Mouse (Mus musculus) neural tube, embryonic 13.5 days (tissue): ENCODE data around the gene Mettl16. TPM values are rescaled to one million over a fixed set of nuclear protein-coding genes. Genes with fewer than 3 reads are reported as not detected.

Experiments
- ATAC-seq: fragments of 200-750 bp; cut with Nextera tagmentation; 2 replicates; pipeline ENCODE4 v1.8.0; 2017; ENCODE audit warnings: low read depth, mild to moderate bottlenecking, moderate TSS enrichment, moderate library complexity
- H3K27ac ChIP-seq: fragments of 300-500 bp; sonication (generic); replicated peaks from 2 replicates; pipeline ENCODE4 v1.5.1; 2015; ENCODE audit warnings: moderate library complexity, mild to moderate bottlenecking, inconsistent platforms
- H3K27me3 ChIP-seq: fragments of 300-500 bp; sonication (generic); 2 replicates; pipeline ENCODE4 v1.6.1; 2015; ENCODE audit warnings: mild to moderate bottlenecking, inconsistent platforms
- H3K36me3 ChIP-seq: fragments of 300-500 bp; sonication (generic); 2 replicates; pipeline ENCODE4 v1.6.1; 2015; ENCODE audit warnings: mild to moderate bottlenecking, inconsistent platforms
- H3K4me1 ChIP-seq: fragments of 300-500 bp; sonication (generic); replicated peaks from 2 replicates; pipeline ENCODE4 v1.6.1; 2015; ENCODE audit warnings: inconsistent platforms
- H3K4me2 ChIP-seq: fragments of 300-500 bp; sonication (generic); 2 replicates; pipeline ENCODE4 v1.6.1; 2015; ENCODE audit warnings: inconsistent platforms, mild to moderate bottlenecking, moderate library complexity
- H3K4me3 ChIP-seq: fragments of 300-500 bp; sonication (generic); 2 replicates; pipeline ENCODE4 v1.5.1; 2015; ENCODE audit warnings: mild to moderate bottlenecking, inconsistent platforms
- H3K9ac ChIP-seq: fragments of 300-500 bp; sonication (generic); 2 replicates; pipeline ENCODE4 v1.6.1; 2015; ENCODE audit warnings: moderate library complexity, mild to moderate bottlenecking, inconsistent platforms
- H3K9me3 ChIP-seq: fragments of 300-500 bp; sonication (generic); 2 replicates; pipeline ENCODE4 v1.6.1; 2016; ENCODE audit warnings: inconsistent platforms
- WGBS: fragments of 180-500 bp; shearing (Covaris S2); methylation state at CpG from one replicate; pipeline ENCODE4 v1.1.7; 2015; 5-methylcytosine and 5-hydroxymethylcytosine counted together
- polyA plus RNA-seq: library from polyadenylated mRNA; unstranded; fragments of >200 nt; fragmentation: Nextera tagmentation; extraction: Ambion mirVana; gene quantifications from 2 replicates; pipeline ENCODE4 v1.2.1, GENCODE M21; 2015

Mettl16 gene
- polyA plus RNA-seq, 1 experiment from 2014 or later: 40.2 TPM

DNA sequence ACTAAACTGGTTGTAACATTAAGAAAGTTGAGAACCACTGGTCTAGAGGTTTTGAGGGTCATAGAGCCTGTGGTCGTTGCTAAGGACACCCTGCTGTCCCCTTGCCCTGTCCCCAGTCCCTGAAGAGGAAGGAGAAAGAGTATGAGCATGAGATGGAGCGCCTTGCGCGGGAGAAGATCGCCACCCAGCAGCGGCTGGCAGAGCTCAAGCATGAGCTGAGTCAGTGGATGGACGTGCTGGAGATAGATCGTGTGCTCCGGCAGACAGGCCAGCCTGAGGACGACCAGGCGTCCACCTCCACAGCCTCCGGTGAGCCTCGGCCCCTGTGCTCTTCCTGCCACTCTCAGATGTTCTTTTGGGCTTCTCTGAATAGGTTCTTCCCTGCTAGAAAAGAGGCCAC, 71.4 kb downstream of the Mettl16 start:
- Histone ChIP-seq H3K27ac (no peak overlapping the region), H3K4me1 (peaks cover 21% of the 10 kb centered on the region), H3K36me3 (peaks cover 47% of the 10 kb centered on the region), H3K9me3 (no peaks in the 10 kb centered on the region), H3K9ac (no peak overlapping the region), H3K4me3 (no peak overlapping the region), H3K4me2 (no peak overlapping the region), H3K27me3 (no peaks in the 10 kb centered on the region)
- no peak for ATAC-seq
- WGBS: 87% methylated on average over 13 of the region's 13 CpGs

DNA sequence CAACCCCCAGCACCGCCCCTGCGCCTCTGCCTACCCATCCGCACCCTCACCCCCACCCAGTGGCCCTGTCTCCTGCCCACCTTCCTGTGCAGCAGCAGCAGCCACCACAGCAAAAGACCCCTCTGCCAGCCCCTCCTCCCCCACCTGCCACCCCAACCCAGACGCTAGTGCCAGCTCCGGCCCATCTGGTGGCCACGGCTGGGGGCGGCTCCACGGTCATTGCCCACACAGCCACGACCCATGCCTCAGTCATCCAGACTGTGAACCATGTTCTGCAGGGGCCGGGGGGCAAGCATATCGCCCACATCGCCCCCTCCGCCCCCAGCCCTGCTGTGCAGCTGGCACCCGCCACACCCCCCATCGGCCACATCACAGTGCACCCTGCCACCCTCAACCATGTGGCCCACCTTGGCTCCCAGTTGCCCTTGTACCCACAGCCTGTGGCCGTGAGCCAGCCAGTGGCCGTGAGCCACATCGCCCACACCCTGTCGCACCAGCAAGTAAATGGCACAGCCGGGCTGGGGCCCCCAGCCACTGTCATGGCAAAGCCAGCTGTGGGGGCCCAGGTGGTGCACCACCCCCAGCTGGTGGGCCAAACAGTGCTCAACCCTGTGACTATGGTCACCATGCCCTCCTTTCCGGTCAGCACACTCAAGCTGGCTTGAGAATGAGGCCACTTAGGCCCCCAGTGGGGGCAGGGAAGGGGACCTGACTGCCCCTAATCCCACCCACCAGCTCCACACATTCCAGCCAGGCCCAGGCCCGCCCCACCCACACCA, 72.2 kb downstream of the Mettl16 start:
- no peak overlapping the region for H3K9ac ChIP-seq
- no peak overlapping the region for H3K27ac ChIP-seq
- peaks cover 47% of the 10 kb centered on the region for H3K36me3 ChIP-seq
- WGBS: 89% methylated on average over 22 of the region's 22 CpGs
- no peaks in the 10 kb centered on the region for H3K27me3 ChIP-seq
- no peaks in the 10 kb centered on the region for H3K9me3 ChIP-seq
- no peak overlapping the region for H3K4me3 ChIP-seq
- peaks cover 13% of the 10 kb centered on the region for H3K4me1 ChIP-seq
- H3K4me2 ChIP-seq: no peak overlapping the region
- ATAC-seq: no peak

DNA sequence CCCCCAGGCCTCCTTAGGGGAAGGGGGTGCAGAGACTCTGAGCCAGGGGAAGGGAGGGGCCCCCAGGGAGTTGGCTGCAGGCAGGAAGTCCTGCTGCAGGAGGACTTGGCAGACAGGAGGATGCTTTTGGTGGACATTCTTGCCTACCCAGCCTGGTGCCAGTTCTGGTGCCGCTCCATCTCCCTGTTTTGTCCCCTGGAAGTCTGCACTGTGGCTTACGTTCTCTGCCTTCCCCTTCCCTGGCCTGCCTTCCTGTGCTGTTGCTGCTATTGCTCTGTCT, 72.7 kb downstream of the Mettl16 start:
- H3K4me2 ChIP-seq: no peak overlapping the region
- H3K4me1 ChIP-seq: peaks cover 14% of the 10 kb centered on the region
- H3K9me3 ChIP-seq: no peaks in the 10 kb centered on the region
- WGBS: 94% methylated on average over 2 of the region's 2 CpGs
- ATAC-seq: no peak
- no peak overlapping the region for H3K4me3 ChIP-seq
- no peak overlapping the region for H3K9ac ChIP-seq
- no peaks in the 10 kb centered on the region for H3K27me3 ChIP-seq
- peaks cover 47% of the 10 kb centered on the region for H3K36me3 ChIP-seq
- no peak overlapping the region for H3K27ac ChIP-seq

DNA sequence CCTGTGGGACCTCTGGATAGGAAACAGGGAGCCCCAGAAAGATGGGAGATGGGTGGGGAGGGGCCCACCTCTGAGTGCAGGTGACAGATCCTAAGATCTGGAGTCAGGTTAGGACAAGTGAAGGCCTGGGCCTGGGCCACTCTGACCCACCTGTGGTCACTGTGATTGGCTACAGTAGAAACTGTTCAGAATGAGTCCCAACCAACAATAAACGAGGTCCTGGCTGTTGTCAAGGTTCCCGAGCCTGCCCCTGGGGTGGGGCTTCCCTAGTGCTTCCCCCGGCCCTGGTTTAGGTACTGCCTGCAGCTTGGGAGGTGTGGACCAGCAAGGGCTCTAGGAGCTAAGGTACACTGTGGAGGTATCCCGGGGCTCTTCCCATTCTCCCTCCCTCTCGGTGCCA, 73.1 kb downstream of the Mettl16 start:
- ATAC-seq: no peak
- Histone ChIP-seq H3K4me2 (no peak overlapping the region), H3K27ac (no peak overlapping the region), H3K4me3 (no peak overlapping the region), H3K4me1 (peaks cover 10% of the 10 kb centered on the region), H3K36me3 (peaks cover 47% of the 10 kb centered on the region), H3K27me3 (no peaks in the 10 kb centered on the region), H3K9ac (no peak overlapping the region), H3K9me3 (no peaks in the 10 kb centered on the region)
- WGBS: 67% methylated on average over 5 of the region's 5 CpGs

DNA sequence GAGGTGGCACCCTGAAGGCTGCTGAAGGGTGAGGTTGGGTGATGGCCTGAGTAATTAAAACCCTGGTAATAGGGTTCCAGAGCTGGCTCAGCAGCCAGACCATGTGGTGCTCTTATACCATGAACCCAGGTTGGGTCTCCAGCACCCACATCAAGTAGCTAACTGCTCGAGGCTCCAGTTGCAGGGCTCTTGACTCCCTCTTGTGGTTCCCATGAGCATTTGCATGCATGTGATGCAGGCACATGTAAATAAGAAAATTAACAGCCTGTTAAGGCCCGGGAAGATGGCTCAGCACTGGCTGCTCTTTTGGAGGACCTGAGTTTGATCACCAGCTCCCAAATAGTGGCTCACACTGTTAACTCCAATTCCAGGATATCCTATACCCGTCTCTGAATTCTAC, 75.2 kb downstream of the Mettl16 start:
- peaks cover 60% of the 10 kb centered on the region for H3K36me3 ChIP-seq
- peaks cover 4% of the 10 kb centered on the region for H3K4me1 ChIP-seq
- H3K9ac ChIP-seq: no peak overlapping the region
- no peak overlapping the region for H3K4me2 ChIP-seq
- no peak for ATAC-seq
- H3K4me3 ChIP-seq: no peak overlapping the region
- H3K27me3 ChIP-seq: no peaks in the 10 kb centered on the region
- H3K9me3 ChIP-seq: no peaks in the 10 kb centered on the region
- no peak overlapping the region for H3K27ac ChIP-seq
- WGBS: 70% methylated on average over 3 of the region's 3 CpGs

DNA sequence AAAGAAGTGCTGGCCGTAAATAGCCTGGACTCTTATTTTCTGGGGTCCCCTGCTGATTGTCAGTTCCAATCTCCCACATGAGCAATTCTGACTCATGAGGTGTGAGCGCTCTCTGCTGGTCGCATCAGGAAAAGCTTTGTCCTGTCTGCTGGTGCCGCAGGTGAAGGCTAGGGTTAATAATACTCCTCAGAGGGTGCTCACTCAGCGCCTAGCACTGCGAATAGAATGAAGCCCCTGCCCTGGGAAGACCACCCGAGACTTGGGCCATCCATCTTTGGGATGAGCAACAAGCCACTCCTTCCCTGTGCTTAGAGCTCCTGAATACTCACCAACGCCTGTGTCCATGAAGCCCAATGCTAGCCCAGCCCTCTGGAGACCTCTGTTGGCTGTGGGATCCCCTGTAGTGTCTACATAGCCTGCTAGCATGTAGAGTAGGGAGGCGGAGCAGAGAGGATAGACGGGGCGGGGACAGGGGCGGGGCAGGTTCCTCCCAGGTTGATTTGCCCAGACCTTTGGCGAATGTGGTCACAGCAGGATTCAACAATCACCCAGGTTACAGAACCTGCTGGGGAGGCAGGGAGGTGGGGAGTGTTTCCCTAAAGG, 77.4 kb downstream of the Mettl16 start:
- H3K4me1 ChIP-seq: peaks cover 4% of the 10 kb centered on the region
- 4% methylated on average over 13 of the region's 13 CpGs for WGBS
- no peak overlapping the region for H3K9ac ChIP-seq
- H3K9me3 ChIP-seq: no peaks in the 10 kb centered on the region
- H3K27me3 ChIP-seq: no peaks in the 10 kb centered on the region
- H3K4me3 ChIP-seq: no peak overlapping the region
- peak; percentile 42; the same call in 1 of the 2 replicates for ATAC-seq
- peaks cover 61% of the 10 kb centered on the region for H3K36me3 ChIP-seq
- H3K27ac ChIP-seq: no peak overlapping the region
- H3K4me2 ChIP-seq: no peak overlapping the region

DNA sequence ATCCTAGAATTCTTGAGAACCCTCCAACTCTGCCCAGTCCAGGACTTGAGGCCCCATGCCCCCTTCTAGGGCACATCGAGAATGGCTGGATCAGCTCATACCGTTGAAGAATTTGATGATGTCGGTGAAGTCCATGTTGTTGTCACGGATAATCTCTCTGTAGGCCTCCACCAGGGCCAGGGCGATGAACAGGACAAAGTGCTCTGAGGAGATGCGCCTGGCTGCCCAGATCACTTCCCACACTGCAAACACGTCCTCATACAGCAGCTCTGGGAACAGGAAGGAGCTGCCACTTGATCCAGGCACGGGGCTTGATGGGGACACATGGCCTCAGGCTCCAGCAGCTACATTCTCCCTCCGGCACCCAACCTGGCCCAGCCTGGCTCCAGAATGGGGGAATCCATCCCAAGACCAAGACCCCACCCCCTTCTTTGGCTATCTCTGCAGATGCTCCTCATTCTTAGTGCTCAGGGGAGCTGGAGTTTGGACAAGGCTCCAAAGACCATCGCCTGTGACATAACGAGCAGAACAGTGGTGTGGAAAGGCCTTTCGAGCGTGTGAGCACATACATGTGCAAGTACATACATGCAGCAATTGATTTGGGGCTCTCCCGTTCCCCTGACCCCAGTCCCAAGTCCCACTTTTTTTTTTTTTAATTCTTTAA, 80.5 kb downstream of the Mettl16 start:
- no peak for ATAC-seq
- Histone ChIP-seq H3K9ac (no peak overlapping the region), H3K27me3 (no peaks in the 10 kb centered on the region), H3K36me3 (peaks cover 48% of the 10 kb centered on the region), H3K9me3 (no peaks in the 10 kb centered on the region), H3K4me2 (no peak overlapping the region), H3K27ac (no peak overlapping the region), H3K4me1 (peaks cover 4% of the 10 kb centered on the region), H3K4me3 (no peak overlapping the region)
- 84% methylated on average over 14 of the region's 14 CpGs for WGBS

DNA sequence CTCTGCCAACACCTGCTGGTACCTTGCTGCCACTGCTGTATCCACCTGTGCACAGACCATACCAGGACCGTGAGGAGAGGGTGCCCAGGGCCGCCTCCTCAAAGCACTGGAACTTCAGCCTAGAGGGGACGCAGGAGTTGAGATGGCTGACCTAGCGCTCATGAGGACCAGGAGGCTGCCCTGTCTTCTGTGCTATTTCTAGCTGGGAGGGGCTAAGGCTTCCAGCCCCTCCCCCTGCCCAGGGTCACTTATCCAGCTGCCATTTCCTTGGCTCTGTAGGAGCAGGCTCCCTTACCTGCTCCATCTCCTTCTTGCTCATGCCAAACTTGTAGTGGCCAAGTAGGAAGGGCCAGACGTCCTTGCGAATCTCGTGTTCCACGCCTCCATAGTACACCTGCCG, 87.1 kb downstream of the Mettl16 start:
- no peak overlapping the region for H3K27ac ChIP-seq
- WGBS: 85% methylated on average over 9 of the region's 9 CpGs
- H3K4me2 ChIP-seq: no peak overlapping the region
- H3K27me3 ChIP-seq: no peaks in the 10 kb centered on the region
- H3K4me3 ChIP-seq: no peak overlapping the region
- no peak overlapping the region for H3K9ac ChIP-seq
- H3K4me1 ChIP-seq: no peaks in the 10 kb centered on the region
- no peaks in the 10 kb centered on the region for H3K9me3 ChIP-seq
- H3K36me3 ChIP-seq: peaks cover 62% of the 10 kb centered on the region
- no peak for ATAC-seq

DNA sequence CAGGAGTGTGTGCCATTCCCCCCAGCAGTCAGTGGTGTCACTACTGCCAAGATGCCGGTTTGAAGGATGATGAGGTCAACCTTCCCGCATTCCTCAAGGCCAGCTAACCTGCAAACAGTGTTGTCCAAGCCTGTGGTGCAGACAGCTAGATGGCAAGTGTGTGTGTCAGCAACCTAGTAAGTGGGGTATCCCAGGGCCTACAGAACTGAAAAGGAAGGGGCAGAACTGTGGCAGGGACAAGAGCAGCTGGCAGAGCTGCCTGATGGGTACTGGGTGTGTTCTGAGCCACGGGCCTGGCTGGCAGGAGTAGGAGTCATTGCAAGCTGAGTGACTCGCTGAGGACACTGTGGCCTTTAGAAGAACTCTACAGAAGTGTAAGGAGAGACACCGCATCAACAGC, 91.5 kb downstream of the Mettl16 start:
- Histone ChIP-seq H3K9me3 (no peaks in the 10 kb centered on the region), H3K4me2 (no peak overlapping the region), H3K27ac (no peak overlapping the region), H3K36me3 (peaks cover 73% of the 10 kb centered on the region), H3K9ac (no peak overlapping the region), H3K4me3 (no peak overlapping the region), H3K27me3 (no peaks in the 10 kb centered on the region), H3K4me1 (no peaks in the 10 kb centered on the region)
- WGBS: 88% methylated on average over 5 of the region's 5 CpGs
- ATAC-seq: no peak

DNA sequence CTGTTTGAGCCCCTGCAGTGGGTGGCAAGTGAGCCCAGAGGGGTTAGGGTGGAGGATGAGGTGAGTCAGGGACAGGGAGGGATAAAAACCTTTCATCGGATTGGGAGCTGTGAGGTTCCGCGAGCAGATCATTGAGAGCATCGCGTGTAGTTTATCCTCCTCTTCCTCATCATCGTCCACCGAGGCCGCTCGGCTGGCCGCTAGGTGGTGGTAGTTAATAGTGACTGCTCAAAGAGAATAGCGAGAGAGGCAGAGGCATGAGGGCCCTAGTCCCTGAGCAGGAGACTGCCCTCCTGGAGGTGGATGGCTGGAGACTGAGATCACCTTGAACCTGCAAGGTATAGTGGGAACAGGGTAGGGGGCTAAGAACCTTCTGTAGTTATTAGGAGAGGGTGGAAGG, 92.8 kb downstream of the Mettl16 start:
- Histone ChIP-seq H3K4me1 (no peaks in the 10 kb centered on the region; the same call in 1 of the 2 replicates), H3K36me3 (peaks cover 74% of the 10 kb centered on the region), H3K4me2 (no peak overlapping the region), H3K27ac (no peak overlapping the region), H3K27me3 (no peaks in the 10 kb centered on the region), H3K9me3 (no peaks in the 10 kb centered on the region), H3K4me3 (no peak overlapping the region), H3K9ac (no peak overlapping the region)
- ATAC-seq: no peak
- WGBS: 20% methylated on average over 11 of the region's 11 CpGs

DNA sequence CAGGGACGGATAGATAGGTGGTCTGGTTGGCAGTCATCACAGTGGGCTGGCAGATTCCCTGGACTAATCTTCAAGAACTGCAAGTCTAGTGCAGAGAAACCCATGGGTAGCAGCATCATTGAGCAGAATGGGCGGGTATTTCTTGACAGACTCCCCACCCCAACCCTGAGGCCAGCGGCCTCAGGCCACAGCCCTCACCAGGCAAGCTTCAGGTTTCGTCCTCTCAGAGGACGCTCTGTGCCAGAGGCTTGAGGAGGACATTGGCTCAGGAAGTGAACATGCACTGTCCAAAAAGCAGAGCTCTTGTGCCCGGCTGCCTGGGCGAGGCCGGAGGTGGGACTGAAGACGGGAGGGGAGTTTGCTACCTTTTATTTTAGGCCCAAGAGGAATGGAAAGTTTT, 93.8 kb downstream of the Mettl16 start:
- Histone ChIP-seq H3K27ac (no peak overlapping the region), H3K36me3 (peaks cover 66% of the 10 kb centered on the region), H3K9me3 (no peaks in the 10 kb centered on the region), H3K9ac (no peak overlapping the region), H3K4me2 (no peak overlapping the region), H3K4me1 (peaks cover 8% of the 10 kb centered on the region), H3K27me3 (no peaks in the 10 kb centered on the region), H3K4me3 (no peak overlapping the region)
- WGBS: 88% methylated on average over 9 of the region's 9 CpGs
- ATAC-seq: no peak

DNA sequence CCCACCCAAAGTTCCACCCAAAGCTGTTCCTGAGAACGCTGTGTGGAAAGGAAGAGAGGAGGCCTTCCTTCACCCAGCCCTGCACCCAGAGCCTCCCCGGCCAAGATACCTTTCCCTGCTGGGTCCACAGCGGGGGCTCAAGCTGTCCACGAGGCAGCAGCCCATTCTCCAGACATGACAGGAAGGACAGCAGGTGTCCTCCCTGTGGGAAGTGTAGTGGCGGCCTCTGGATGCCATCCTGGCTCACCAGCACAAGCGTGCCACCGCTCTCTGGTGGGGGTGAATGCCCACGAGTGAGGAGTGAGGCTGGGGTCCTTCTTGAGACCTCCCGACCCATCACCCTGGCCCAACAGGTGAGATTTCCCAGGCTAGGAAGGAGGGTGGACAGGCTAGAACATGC, 94.6 kb downstream of the Mettl16 start:
- WGBS: 83% methylated on average over 9 of the region's 9 CpGs
- no peaks in the 10 kb centered on the region for H3K27me3 ChIP-seq
- H3K36me3 ChIP-seq: peaks cover 59% of the 10 kb centered on the region
- no peak overlapping the region for H3K4me3 ChIP-seq
- no peak overlapping the region for H3K9ac ChIP-seq
- H3K9me3 ChIP-seq: no peaks in the 10 kb centered on the region
- ATAC-seq: no peak
- H3K4me1 ChIP-seq: peaks cover 16% of the 10 kb centered on the region
- H3K4me2 ChIP-seq: no peak overlapping the region
- no peak overlapping the region for H3K27ac ChIP-seq
